Mouse (Mus musculus) midbrain, embryonic 11.5 days (tissue): ENCODE data around the gene Dazap1. TPM values are rescaled to one million over a fixed set of nuclear protein-coding genes. Genes with fewer than 3 reads are reported as not detected.
A peak's percentile ranks its signal among the peaks of the same experiment; 100 is the strongest.
"Not testable (repeated sequence)": the region's sequence is repeated elsewhere in the genome, so short reads cannot be mapped to it uniquely, and the experiment has no call there.

Experiments
- ATAC-seq: fragments of 200-750 bp; cut with Nextera tagmentation; 2 replicates; pipeline ENCODE4 v1.8.0; 2017; ENCODE audit warnings: moderate TSS enrichment, moderate library complexity; ENCODE audit not compliant: low FRiP score
- DNase-seq: peaks from one replicate; pipeline ENCODE4 v3.0.0; 2015; ENCODE audit warnings: low spot score; ENCODE audit errors: missing footprints
- H3K27ac ChIP-seq: fragments of 300-500 bp; sonication (generic); 2 replicates; pipeline ENCODE4 v1.5.1; 2014; ENCODE audit warnings: low read depth, low read length
- H3K27me3 ChIP-seq: fragments of 300-500 bp; sonication (generic); 2 replicates; pipeline ENCODE4 v1.6.1; 2014; ENCODE audit warnings: mild to moderate bottlenecking, low read length, moderate library complexity, mixed read lengths; ENCODE audit not compliant: control insufficient read depth, insufficient read depth
- H3K36me3 ChIP-seq: fragments of 300-500 bp; sonication (generic); 2 replicates; pipeline ENCODE4 v1.6.1; 2014; ENCODE audit warnings: mild to moderate bottlenecking, low read length, moderate library complexity, mixed read lengths; ENCODE audit not compliant: control insufficient read depth, insufficient read depth
- H3K4me1 ChIP-seq: fragments of 300-500 bp; sonication (generic); 2 replicates; pipeline ENCODE4 v1.6.1; 2014; ENCODE audit warnings: low read length; ENCODE audit not compliant: control insufficient read depth, insufficient read depth
- H3K4me2 ChIP-seq: fragments of 300-500 bp; sonication (generic); 2 replicates; pipeline ENCODE4 v1.6.1; 2014; ENCODE audit warnings: mild to moderate bottlenecking, moderate library complexity
- H3K4me3 ChIP-seq: fragments of 300-500 bp; sonication (generic); 2 replicates; pipeline ENCODE4 v1.5.1; 2014; ENCODE audit warnings: low read depth, low read length
- H3K9ac ChIP-seq: fragments of 300-500 bp; sonication (generic); 2 replicates; pipeline ENCODE4 v1.6.1; 2014; ENCODE audit warnings: low read length
- H3K9me3 ChIP-seq: fragments of 300-500 bp; sonication (generic); 2 replicates; pipeline ENCODE4 v1.6.1; 2016; ENCODE audit warnings: low read length; ENCODE audit not compliant: control insufficient read depth
- WGBS: fragments of 180-500 bp; shearing (Covaris S2); extraction: QIAGEN DNeasy Blood & Tissue Kit; methylation state at CpG from one replicate; pipeline ENCODE4 v1.1.7; 2014; 5-methylcytosine and 5-hydroxymethylcytosine counted together
- polyA plus RNA-seq: library from polyadenylated mRNA; unstranded; fragments of >200 nt; fragmentation: Nextera tagmentation; extraction: Ambion mirVana; gene quantifications from 2 replicates; pipeline ENCODE4 v1.2.1, GENCODE M21; 2014

Dazap1 gene
- 37.8 and 42.6 TPM in 2 replicates for polyA plus RNA-seq

DNA sequence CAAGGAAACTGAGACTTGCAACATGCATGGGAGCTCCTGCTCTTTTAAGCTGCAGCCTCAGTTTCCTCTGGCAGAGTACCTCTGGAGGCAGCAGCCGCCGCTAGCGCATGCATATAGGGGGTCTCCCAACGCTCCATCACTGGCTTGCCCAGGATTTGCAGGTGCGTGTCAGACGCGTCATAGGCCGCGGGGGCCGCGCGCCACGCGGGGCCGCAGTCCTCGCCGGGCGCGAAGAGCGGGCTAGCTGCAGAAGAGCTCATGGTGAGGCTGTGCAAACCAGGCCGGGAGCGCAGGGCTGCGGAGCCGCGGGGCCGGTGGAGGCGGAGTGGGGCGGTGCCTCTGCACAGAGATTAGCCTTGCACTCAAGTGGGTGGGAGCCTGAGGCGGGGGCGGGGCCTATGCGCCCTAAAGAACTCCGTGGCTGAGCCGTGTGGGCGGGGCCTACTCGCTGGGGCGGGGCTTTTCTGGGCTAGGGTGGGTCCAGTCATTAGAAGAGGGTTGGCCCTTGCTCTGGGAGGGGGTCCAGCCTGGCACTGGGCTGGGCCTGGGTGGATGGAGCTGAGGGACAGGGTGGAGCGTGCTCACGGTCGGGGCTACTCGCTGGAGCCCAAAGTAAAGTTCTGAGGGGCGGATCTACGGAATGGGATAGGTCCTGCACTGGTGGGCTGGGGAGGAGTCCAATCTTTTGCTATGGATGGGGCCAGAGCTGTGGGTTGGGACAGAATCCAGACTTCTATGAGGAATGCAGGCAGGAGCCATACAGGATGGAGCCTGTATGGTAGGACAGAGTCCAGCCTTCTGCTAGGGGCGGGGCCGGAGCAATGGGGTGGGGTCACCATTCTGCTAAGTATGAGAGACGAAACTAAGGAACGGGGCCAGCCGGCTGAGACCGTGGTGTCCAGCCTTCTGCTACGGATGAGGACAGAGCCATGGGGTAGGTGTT, at the start of gene Dazap1, which contains the start of gene Gamt:
Gene Dazap1, plus strand, starts transcription at position 845 of the 943 bp plus-strand sequence.
Gene Gamt, minus strand, starts transcription at position 371 of the 943 bp plus-strand sequence.
- H3K4me2 ChIP-seq: peak within 1 kb of the TSS; percentile 71
- H3K27me3 ChIP-seq: no peaks in the 10 kb centered on the region
- peak within 1 kb of the TSS; percentile 36 for H3K4me3 ChIP-seq
- peak; percentile 85 for ATAC-seq
- WGBS: 1% methylated on average over 48 of the region's 49 CpGs
- peaks cover 35% of the 10 kb centered on the region for H3K4me1 ChIP-seq
- H3K36me3 ChIP-seq: peaks cover 4% of the 10 kb centered on the region; the same call in 1 of the 2 replicates
- peak; percentile 100 for DNase-seq
- H3K9me3 ChIP-seq: no peaks in the 10 kb centered on the region
- H3K9ac ChIP-seq: peak within 1 kb of the TSS; percentile 63
- H3K27ac ChIP-seq: peak within 1 kb of the TSS; percentile 90

DNA sequence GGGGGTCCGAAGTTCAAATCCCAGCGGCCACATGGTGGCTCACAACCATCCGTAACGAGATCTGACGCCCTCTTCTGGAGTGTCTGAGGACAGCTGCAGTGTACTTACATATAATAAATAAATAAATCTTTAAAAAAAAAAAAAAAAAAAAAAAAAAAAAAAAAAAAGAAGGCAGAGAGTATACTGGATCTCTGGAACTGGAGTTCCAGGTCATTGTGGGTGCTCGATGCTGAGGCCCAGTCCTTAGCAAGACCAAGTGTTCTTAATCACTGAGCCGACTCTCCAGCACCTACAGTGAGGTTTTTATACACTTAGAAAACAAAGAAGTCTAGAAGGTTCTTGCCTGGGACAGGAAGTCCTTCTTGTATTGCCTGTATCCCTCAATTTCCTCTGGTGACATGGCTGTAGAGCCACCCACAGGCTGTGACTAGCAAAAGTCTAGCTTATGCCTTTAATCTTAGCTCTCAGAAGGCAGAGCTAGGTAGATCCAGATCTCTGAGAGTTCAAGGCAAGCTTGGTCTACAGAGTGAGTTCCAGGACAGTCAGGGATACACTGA, 49.7 kb upstream of the Dazap1 start:
- H3K4me3 ChIP-seq, H3K27ac ChIP-seq, H3K9ac ChIP-seq, H3K4me2 ChIP-seq, H3K27me3 ChIP-seq, ATAC-seq, H3K9me3 ChIP-seq, H3K36me3 ChIP-seq: not testable (repeated sequence)
- WGBS: 72% methylated on average over 7 of the region's 7 CpGs
- peak; percentile 76 for DNase-seq
- H3K4me1 ChIP-seq: peaks cover 38% of the 10 kb centered on the region

DNA sequence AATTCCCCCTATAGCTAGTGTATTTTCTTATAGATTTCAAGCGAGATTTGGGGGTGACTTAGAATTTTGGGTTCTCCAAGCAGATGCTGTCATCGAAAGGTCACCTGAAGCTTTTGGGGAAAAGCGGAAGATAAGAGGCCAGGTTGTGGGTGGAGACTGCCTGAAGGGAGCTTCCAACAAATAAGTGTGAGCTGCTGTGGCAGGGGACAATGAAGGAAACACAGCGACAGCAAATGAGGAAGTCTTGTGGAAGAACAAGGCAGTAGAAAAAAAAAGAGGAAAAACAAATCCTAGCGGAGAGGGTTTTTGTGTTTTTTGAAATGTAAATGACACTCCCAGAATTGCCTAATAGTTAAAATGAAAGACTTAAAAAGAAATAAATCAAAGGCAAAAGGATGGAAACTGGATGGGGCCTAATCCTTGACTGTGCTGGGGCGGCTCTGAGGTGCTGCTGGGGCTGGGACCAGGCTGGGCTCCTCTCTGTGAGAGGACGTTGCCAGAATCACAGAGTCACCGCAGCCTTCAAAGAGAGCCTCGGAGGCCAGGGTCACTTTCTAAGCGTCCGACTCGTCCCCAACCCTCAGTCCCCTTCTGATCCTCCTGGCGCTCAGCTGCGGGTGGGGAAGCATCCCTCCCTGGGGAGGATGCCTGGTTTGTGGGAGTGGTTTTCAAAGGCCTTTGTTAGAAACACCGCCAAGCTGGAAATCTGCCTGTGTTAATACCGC, 46.1 kb upstream of the Dazap1 start:
- 9% methylated on average over 16 of the region's 16 CpGs for WGBS
- peak; percentile 68; the same call in 1 of the 2 replicates for ATAC-seq
- Histone ChIP-seq H3K4me3 (no peak overlapping the region), H3K4me1 (peaks cover 15% of the 10 kb centered on the region), H3K4me2 (no peak overlapping the region), H3K9ac (peak overlapping the region; percentile 52), H3K36me3 (no peaks in the 10 kb centered on the region), H3K27me3 (no peaks in the 10 kb centered on the region), H3K9me3 (no peaks in the 10 kb centered on the region), H3K27ac (peak overlapping the region; percentile 82)
- DNase-seq: peak; percentile 87

GRCm38 (mm10) chr10:80220676-80221075, 40.6 kb upstream of the Dazap1 start:
- H3K27ac ChIP-seq: no peak overlapping the region
- no peaks in the 10 kb centered on the region for H3K27me3 ChIP-seq
- H3K4me2 ChIP-seq: no peak overlapping the region
- no peaks in the 10 kb centered on the region for H3K9me3 ChIP-seq
- no peak overlapping the region for H3K9ac ChIP-seq
- no peak for DNase-seq
- H3K4me1 ChIP-seq: peaks cover 12% of the 10 kb centered on the region
- WGBS: 26% methylated on average over 8 of the region's 9 CpGs
- no peak overlapping the region for H3K4me3 ChIP-seq
- H3K36me3 ChIP-seq: no peaks in the 10 kb centered on the region
- ATAC-seq: no peak

DNA sequence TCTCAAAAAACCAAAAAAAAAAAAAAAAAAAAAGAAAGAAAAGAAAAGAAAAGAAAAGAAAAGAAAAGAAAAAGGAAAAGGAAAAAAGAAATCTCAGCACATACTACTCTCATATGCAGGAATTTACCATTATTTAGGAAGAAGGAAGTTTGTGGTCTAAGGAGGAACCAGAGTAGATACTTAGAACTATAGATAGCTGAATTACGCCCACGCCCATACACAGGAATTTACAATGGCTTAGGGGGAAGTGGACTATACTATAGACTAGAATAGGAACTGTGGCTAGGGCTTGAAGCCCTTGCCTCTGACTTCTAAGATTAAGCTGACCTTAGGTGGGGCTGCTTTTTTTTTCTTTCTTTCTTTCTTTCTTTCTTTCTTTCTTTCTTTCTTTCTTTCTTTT, 38.1 kb upstream of the Dazap1 start:
- peaks cover 25% of the 10 kb centered on the region for H3K4me1 ChIP-seq
- WGBS: 92% methylated on average over 2 of the region's 2 CpGs
- H3K9me3 ChIP-seq, H3K4me3 ChIP-seq, ATAC-seq, H3K27ac ChIP-seq, DNase-seq, H3K36me3 ChIP-seq, H3K4me2 ChIP-seq, H3K9ac ChIP-seq, H3K27me3 ChIP-seq: not testable (repeated sequence)

DNA sequence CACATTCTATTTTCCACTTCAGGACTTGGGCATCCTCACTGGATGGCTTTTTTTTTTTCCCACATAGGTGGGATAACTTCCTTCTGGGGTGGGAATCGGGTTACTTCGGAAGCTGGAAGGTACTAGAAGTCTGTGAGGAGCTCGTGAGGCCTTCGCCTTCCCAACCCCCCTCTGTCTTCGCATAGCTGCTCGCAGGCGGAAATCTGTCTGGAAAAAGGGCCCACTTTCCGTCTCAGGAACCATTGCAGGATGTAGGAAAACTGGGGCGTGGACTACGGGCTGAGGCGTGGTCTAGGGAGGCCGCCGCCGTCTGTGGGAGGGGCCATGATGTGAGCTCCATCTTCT, 35.2 kb upstream of the Dazap1 start:
- Histone ChIP-seq H3K4me3 (peak overlapping the region; percentile 85), H3K36me3 (peaks cover 4% of the 10 kb centered on the region; the same call in 1 of the 2 replicates), H3K9me3 (no peaks in the 10 kb centered on the region), H3K27me3 (no peaks in the 10 kb centered on the region), H3K27ac (peak overlapping the region; percentile 87), H3K4me2 (peak overlapping the region; percentile 82), H3K9ac (peak overlapping the region; percentile 58), H3K4me1 (peaks cover 39% of the 10 kb centered on the region)
- WGBS: under 1% methylated on average over 14 of the region's 14 CpGs
- DNase-seq (no peak), ATAC-seq (no peak; the same call in 1 of the 2 replicates)

- Histone ChIP-seq H3K9ac (peak within 1 kb of the TSS; percentile 88), H3K4me1 (peaks cover 36% of the 10 kb centered on the region), H3K36me3 (peaks cover 4% of the 10 kb centered on the region; the same call in 1 of the 2 replicates), H3K27me3 (no peaks in the 10 kb centered on the region), H3K4me3 (peak within 1 kb of the TSS; percentile 85), H3K4me2 (peak within 1 kb of the TSS; percentile 82), H3K27ac (peak within 1 kb of the TSS; percentile 87), H3K9me3 (no peaks in the 10 kb centered on the region)
- DNase-seq (peak; percentile 99), ATAC-seq (peak; percentile 98)
- WGBS: 0% methylated on average over 46 of the region's 75 CpGs
These were observed 34.7 kb upstream of the Dazap1 start, which contains the start of gene Mum1 for GRCm38 (mm10) chr10:80226416-80227165. Gene Mum1, plus strand, starts transcription at chr10:80226434.

DNA sequence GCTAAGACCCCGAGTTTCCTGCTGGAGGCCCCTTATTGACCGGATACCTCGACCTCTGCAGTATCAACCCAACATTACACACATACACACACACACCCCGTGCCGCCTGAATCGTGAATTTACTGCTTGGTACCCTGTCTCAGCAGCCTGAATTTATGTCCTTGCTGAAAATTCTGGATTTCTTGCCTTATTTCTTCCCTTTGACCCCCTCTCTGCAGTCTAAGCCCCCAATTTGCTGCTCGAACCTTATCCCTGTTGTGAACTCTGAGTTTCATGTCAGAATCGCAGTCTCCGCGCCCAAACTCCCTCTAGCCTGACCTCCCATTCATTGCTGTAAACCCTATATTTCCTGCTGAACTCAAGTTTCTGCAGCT, 34.1 kb upstream of the Dazap1 start:
- DNase-seq (peak; percentile 91), ATAC-seq (peak; percentile 12; the same call in 1 of the 2 replicates)
- H3K4me2 ChIP-seq: peak overlapping the region; percentile 82
- H3K27me3 ChIP-seq: no peaks in the 10 kb centered on the region
- H3K4me1 ChIP-seq: peaks cover 41% of the 10 kb centered on the region
- H3K4me3 ChIP-seq: peak overlapping the region; percentile 85
- H3K9ac ChIP-seq: peak overlapping the region; percentile 88
- peaks cover 4% of the 10 kb centered on the region; the same call in 1 of the 2 replicates for H3K36me3 ChIP-seq
- peak overlapping the region; percentile 87 for H3K27ac ChIP-seq
- H3K9me3 ChIP-seq: no peaks in the 10 kb centered on the region
- WGBS: 15% methylated on average over 10 of the region's 10 CpGs
